Mouse (Mus musculus) kidney, adult 11 months (tissue): Measurements from ENCODE around the gene Sult4a1.

Experiments used
- DNase-seq: peaks from one replicate; pipeline ENCODE4 v3.0.0; 2022

Gene Sult4a1

DNA sequence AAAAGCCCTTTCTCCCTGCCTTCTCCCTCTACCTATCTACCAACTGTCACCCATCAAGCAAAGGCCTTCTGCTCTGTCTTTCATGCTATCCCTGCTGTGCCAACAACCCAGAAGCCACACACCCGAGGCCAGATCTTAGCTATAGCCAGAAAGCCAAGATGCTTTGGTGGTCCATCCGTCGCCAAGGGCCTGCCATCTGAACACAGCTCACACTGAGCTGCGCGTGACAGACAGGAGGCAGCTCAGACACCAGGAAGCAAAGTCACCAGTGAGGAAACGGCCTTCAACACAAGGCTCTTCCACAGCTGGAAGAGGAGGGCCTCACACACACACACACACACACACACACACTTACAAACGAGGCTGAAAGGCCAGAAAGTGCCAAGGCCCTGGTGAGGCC is 10.6 kb downstream of the Sult4a1 start:
- DNase-seq = no peak

DNA sequence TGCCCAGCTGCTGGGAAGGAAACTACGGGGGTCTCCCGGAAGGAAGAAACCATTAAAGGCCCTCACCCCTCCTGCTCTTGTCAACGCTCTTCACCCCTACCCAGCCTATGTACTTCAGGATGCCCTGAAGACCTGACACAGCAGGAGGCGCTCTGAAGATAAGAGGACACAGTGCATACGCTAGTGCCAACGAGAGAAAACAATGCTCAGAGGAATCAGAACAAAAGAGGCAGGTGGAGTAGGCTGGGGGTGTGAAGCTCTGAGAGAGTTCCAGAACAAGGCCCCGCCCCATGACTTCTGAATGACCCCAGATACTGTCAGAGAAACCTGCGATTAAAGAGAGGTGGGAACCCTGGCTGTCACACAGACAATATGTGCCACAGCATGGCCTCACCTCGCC is 18.8 kb downstream of the Sult4a1 start:
- no peak for DNase-seq

DNA sequence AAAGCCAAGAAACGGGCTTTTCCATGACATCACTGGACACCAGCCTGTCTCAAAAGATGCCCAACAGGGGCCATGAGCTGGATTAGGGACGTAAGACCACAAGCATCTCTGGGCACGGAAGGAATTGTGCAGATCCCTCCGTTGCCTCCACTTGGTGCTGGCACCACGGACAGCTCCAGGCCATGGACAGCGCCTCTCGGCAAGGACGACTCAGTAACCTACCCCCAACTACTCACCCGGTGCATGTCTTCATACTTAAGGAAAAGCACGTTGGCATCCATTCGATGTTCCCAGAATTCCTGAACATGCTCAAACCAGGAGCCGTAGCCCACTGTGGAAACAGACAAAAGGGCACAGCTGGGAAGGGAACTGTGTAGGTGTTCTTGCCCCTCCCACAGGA is 19.2 kb downstream of the Sult4a1 start:
- DNase-seq = no peak

DNA sequence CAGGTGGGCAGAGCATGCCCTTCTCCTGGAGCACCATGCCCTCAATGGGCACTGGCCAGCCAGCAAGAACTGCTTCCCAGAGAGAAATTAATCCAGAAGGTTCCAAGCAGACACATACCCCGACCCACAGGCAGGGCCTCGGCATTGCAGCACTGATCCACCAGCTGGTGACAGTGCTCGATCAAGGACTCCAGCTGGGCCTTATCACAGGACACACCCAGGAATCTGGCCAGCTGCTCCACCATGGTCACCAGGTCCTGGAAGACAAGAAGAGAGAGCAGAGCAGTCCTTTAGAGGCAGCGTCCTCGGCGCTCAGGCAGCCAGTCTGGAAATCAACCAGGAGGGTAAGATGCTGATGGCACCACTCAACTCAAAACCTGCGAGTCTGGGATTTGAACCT is 25.5 kb downstream of the Sult4a1 start:
- DNase-seq = no peak

DNA sequence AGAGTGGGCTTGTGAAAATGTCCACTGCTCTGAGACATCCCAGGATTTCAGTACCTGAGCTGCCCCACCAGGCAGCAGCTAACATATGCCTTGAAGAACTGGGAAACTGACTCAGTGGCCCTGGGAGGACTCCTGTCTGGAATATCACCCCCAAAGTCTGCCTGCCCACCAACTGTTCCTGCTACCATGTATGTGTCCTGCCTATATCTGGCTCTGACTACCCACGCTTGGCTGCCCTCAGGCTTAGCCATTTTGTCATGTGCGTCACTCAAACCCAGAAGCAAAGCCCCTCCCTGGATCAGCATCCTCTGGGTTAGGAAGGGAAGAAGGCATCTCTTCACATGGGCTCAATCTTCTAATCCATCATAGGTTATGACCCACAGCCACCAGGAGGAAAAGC is 26.0 kb downstream of the Sult4a1 start:
- DNase-seq = no peak

DNA sequence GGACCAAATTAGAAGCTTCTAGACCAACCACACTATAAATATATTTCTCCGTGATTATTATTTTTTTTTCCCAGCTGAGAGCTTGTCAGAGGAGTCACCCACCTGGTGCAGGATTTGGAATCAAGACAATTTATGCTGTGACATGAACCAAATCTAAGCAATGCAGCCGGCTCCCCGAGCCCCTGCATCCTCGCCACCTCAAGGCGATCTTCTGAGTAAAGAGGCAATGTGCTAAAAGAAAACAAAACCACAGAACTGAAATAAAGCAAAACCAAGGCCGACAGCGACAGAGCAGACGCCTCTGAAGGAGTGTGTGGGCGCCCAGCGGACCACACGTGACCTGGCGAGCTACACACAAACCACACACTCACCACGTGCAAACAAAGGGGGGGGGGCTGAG is 26.9 kb downstream of the Sult4a1 start:
- no peak for DNase-seq

DNA sequence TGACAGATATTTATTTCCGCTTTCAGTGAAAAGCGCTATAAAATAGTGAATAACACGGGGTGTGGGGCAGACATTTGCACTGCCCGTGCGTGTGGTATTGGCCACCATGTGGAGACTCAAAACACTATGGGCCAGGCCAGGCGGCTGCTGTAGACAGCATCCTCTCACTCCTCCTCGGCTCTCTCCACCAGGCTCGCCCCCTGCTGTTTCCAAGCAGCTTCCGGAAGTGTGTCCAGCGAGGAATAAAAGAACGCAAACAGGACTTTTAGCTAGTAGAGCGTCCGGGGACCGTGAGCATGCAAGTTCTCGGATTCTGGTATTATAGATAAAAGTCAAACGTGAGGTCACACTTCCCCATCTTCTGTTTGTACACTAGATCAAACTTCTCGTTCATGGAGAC is 28.4 kb downstream of the Sult4a1 start:
- no peak for DNase-seq

DNA sequence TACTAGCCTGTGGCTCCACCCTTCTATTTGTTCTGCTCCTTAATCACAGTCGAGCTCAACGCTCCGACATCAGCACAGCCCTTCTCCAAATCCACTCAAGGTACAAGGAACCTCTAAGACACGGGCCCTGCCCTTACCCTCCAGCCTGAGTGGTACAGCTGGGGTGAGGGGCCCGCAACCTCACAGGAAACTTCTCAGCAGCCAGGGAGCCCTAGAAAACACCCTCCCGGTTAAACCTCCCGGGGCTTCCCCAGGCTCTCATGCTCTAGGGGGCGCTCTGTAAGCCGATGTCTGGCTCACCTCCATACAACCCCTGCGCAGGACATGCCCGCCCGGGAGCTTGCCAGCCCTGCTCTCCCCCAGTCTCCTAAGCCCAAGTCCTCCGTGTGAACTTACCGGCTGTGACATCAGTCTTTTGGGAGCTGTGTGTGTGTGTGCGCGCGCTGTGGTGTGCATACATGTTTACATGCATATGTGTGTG is 30.8 kb downstream of the Sult4a1 start:
- no peak for DNase-seq

DNA sequence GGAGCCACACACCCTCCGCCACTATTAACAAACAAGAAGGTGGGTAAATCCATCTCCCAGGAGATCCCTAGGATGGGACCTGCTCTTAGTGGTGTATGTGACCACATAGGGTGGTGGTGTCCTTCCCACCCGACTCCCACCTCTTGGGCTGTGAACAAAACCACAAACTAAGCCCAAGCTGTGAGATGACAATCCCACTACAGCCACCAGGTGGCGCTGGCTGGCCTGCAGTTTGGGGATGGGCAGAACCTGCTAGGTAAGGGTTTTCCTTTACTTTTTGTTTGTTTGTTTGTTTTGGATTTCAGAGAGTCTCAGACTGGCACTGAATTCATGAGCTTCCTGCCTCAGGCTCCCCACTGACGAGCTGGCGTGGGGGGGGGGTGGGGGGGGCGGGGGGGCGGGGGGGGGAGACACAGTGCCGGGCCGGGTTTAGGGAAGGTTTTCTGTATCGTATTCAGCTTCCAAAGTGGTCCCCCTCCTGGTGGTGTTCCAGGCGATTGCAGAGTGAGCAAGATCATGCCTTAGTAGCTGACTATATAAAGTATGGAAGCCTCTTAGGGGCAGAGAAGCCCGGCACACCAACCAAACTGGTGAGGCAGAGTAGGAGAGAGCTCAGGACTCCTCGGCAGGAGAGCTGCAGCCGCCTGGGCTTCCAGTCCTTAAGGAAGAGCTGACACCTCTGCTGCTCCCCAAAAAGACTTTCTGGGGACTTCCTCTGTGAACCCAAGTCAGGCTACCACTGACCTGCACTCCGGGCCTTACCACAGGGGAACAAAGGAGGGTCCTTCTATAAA is 31.4 kb downstream of the Sult4a1 start:
- DNase-seq = peak; percentile 13

DNA sequence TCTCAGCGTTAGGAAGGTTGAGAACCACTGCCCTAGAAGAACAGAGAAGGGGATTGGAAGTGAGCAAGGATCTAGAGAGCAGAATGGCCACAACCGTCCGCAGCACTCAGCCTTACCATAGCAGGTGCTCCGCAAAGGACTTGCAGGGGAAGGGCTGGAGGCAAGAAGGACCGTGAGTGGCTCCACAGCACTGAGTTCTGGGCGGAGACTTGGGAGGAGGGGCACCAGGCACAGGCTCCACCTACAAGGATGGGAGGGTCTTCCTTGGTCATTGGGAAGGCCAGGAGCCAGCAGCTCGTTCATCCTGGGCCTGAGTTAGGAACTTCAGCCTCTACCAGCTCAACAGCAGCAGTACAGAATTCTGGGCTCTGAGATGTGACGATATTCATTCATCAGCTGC is 32.5 kb downstream of the Sult4a1 start:
- DNase-seq = no peak

DNA sequence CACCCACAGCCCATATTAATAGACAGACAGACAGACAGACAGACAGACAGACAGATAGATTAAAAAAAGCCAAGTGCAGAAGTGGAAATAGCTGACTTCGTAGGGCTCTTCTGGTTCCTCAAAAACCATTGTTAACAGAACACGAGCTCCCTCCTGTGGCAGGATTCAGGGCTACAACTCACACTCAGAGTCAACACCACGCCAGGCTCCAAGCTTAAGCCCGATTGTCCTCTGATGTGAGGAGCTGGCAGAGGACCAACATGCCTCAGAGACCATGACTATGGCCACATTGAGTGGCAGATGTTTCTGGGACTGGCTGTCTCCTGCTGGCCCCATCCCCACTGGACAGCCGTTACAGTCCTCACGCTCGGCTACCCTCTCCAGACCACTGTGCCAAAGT is 33.3 kb downstream of the Sult4a1 start:
- DNase-seq = no peak

DNA sequence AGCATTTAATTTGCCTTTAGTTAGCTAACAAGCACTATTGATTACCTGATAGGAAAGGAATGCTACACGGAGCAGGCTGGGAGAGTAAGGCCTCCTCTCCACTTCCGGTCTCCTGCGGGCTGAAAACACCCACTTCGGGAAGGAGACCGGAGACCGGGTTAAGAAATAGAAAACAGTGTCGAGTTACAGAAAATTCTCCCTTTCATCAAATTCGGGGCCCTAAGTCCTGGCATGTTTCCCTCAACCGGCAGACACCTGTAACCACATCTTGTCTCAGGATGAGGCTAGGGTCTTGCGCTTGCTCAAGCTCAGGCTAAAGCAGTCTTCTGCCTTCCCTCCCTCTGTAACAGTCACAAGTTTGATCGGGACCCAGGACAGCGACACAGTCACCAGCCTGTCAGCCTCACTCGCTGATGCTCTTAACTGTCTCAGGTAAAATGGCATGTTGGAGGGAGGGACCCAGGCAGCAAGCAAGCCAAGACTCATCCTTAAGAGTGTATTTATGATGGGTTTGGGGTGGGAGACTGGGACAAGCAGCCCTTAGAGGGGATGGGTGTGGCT is 35.4 kb downstream of the Sult4a1 start:
- no peak for DNase-seq

DNA sequence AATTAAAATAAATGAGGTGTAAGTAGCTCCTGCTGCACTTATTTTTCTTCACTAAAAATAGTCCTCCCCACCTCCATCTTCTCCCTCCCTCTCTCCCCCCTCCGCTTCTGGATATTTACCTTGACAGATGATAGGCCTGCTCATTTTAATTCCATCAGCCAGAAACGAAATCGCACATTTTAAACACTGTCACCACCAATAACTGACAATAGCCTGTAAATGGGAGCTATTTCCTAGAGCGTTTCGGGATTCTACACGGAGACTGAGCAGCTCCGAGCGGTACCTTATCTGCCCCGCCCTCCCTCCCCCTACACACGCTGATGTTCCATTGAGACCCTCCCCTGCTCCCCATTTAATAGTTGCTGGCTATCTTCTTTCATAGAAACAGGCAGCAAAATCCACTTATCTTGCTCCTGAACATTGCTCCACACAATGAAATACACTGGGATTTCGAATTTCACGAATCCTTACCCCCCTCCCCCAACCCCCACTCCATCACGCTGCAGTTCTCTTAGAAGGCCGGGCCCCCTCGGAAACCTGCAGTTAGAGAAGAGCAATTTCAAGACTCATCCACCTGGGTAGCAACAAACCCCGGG is 36.0 kb downstream of the Sult4a1 start:
- DNase-seq = no peak

DNA sequence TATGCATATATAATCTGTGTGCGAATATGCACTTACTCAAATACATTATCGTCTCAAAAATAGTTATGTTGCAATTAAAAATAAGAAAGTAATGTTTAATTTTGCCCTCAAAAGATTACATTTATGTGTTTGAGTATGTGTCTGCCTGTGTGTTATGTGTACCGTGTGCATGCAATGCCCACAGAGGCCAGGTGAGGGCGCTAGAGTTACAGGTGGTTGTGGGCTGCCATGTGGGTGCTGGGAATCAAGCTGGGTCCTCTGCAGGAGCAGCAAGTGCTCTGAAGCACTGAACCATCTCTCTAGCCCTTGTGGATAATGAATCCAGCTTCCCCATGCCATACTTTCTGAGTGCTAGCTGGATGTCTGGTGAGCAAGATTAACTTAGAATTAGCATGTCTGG is 39.9 kb downstream of the Sult4a1 start:
- no peak for DNase-seq

DNA sequence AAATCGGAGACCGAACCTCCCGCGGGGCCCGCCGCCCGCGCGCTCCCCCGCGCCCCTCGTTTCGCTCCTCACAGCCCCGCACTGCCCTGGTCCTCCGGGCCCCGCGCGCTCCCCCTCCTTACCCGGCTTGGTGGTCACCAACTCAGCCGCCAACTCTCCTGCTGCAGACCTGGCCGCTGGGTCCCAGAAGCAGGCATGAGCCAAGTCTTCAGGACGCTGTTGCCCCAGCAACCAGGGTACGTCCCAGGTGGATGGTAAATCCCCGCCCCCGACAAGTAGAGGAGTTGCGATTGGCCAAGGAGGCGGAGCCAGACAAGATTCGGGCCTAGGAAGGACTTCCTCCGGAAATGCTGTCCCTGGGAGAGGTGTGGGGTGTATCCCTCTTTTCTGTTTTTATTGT is 40.4 kb downstream of the Sult4a1 start, which contains the start of gene Efcab6:
Efcab6 (minus strand) TSS at position 240 of the 400 bp plus-strand sequence.
- DNase-seq = no peak

DNA sequence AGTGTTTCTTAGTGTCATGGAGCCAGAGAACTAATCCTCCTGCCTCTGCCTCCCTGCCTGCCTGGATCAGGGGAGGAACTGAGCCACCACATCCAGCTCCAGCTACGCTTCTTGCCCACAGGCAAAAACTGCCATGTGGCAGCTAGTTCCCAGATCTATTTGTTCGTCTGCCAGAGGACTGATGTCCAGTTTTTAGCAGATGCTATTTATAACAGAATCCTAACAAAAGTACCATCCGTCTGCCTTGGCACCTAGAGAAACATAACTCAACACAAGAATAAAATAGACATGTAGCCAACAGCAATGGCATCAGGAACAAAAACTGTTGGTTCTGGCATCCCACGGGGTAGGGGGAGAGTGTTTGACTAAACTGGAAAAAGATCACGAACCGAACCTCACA is 46.7 kb downstream of the Sult4a1 start:
- no peak for DNase-seq

DNA sequence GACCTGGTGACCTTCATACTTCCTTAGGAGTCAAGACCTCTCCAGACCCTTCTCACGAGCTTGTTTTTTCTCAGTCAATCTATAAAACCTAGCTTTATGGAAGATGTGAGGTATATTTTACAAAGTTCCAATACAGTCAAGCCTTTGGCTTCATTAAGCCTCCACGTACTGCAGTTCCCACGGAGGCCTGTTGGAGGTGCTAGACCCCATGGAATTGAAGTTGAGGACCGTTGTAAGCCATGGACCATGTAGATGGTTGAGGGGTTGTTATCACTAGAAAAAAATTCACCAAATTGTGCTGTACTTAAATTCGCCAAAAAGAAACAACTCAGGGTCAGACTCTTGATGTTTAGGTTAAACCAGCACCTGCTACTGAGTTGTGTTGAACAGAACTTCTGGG is 49.5 kb downstream of the Sult4a1 start:
- DNase-seq = no peak

DNA sequence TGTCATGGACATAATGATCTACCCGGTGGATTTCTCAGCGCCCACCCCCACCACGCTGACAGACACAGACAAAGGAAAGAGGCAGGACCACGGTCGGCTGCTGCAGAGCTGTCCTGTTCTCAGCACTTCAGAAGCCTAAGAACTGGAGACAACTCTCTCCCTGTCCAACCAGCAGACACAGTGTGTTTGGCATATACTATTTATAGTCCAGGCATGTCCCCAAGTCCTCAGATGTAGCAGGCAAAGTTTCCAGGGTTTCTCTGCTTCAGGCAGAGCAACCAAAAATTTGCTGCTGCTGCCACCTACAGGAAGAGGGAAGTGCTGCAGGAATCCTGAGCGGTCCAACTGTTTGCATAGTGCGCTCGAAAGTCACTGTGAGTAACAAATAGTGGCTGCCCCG is 51.7 kb downstream of the Sult4a1 start:
- peak; percentile 15 for DNase-seq

DNA sequence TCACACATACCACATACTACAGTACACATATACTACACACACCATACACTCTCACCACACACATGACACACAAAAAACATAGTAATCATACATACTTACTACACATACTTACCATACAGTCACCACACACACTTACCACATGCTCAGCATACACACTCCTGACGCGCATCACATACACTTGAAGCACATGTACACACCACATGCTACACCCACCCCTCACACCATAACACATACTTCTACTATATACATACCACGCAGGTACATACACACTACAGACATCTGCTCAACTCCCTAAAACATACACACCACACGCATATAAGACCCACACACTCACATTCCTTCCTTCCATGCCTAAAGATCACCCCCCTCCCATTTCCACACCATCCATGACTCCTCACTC is 52.3 kb downstream of the Sult4a1 start:
- no peak for DNase-seq

DNA sequence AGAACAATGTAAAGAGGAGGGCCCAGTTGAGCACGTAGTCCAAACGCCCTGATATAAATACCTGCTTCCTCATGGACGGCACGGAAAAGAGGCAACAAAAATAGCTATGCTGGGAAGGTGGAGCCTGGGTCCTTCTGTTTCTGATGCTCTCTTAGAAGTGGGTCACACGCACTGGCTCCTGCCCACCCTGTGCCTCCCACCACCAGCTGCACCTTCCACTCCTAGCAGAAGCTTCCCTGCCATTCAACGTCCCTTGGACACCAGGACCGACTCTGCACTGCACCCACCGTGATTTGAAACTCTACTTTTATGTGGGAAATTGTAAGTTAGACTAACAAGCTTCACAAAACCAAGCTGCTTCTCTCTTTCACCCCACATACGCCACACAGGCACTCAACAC is 53.2 kb downstream of the Sult4a1 start:
- DNase-seq = no peak

DNA sequence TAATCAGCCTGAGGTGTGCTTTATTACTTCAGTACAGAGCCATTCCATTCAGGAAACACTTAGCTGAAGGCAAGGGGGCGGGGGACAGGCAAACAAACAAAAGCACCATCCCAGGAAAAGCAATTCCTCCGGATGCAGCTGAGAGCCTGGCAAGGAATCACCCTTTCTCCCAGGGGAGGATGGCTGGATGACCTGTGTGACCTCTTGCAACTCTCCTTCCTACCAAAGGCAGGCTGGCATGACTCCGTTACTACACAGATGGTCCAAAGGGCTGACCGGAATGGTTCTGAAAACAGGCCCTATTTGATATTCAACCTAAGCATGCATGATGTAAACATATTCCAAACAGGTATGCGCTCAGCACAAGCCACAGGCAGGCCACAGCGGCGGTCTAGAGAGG is 56.0 kb downstream of the Sult4a1 start:
- peak; percentile 13 for DNase-seq

DNA sequence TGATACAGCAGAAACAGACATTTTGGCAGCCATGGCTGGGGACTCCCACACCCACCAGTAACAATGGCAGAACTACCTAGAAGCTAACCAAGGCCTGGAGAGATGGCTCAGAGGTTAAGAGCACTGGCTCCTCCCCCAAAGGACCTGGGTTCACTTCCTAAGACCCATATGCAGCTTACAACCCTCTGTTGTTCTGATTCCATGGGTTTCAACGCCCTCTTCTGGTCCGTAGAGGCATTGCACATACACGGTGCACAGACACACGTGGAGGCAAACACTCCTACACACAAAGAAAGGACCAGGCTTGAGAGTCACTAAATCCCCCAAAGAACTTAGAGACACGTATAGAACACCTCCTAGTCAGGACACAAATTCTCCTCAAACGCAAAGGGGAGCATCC is 60.0 kb downstream of the Sult4a1 start:
- DNase-seq = no peak

DNA sequence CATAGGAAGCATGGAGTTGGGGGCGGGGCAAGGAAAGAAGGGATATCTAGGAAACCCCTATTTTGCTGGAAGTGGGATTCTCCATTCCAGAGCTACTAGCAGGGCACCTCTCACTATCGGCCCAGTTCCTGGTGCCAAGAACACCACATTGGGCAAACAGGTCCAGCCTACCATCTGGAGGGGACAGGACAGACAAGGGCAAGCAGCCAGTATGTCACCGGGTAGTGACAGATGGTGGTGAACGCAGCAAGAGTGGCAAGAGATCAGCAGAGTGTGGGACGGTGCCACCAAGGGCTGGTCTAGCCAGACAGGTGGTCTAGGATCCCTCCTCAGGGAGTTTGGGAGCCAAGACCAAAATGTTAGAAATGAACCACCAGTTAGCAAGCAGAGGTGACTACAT is 68.5 kb downstream of the Sult4a1 start:
- no peak for DNase-seq
